Comparison of ENCODE assay signal across 8 mouse cellular contexts in genomic region chr6:83349274-83349958, GRCm38 (mm10). TPM values are rescaled to one million over a fixed set of nuclear protein-coding genes. Genes with fewer than 3 reads are reported as not detected.
DNase-seq lines count a peak whose midpoint lies in the region; ATAC-seq and TF ChIP-seq lines count a peak whose summit lies in the region.

No protein-coding gene starts in this region.

- peak; percentile 24; the same call in 1 of the 2 replicates for ATAC-seq in G1E (ENCODE audit: extremely low read depth, insufficient number of reproducible peaks, low FRiP score, poor library complexity, severe bottlenecking)
- peak; percentile 96 for ATAC-seq in forebrain, embryonic 16.5 days
- peak; percentile 97 for ATAC-seq in neural tube, embryonic 15.5 days (ENCODE audit: low FRiP score)

- H3K4me3 ChIP-seq in G1E (ENCODE audit: low read depth, low read length) = peak overlapping the region; percentile 82
- H3K4me3 ChIP-seq in forebrain, embryonic 16.5 days (replicated peaks; ENCODE audit: low read length) = peak overlapping the region; percentile 91
- peak overlapping the region; percentile 95 for H3K4me3 ChIP-seq in layer of hippocampus, adult 2 months
- peak overlapping the region; percentile 84 for H3K4me3 ChIP-seq in lung, adult 2 months (replicated peaks; ENCODE audit: extremely low read depth, low read depth, low read length)
- H3K4me3 ChIP-seq in neural tube, embryonic 15.5 days (replicated peaks) = peak overlapping the region; percentile 92

- no peaks in the 10 kb centered on the region for H3K27me3 ChIP-seq in G1E (ENCODE audit: insufficient read depth, low read length)
- H3K27me3 ChIP-seq in forebrain, embryonic 16.5 days (replicated peaks; ENCODE audit: control insufficient read depth, insufficient read depth, low read length) = no peaks in the 10 kb centered on the region
- no peaks in the 10 kb centered on the region for H3K27me3 ChIP-seq in neural tube, embryonic 15.5 days (replicated peaks)

- peaks cover 59% of the 10 kb centered on the region for H3K36me3 ChIP-seq in G1E (replicated peaks)
- H3K36me3 ChIP-seq in forebrain, embryonic 16.5 days (ENCODE audit: control insufficient read depth, insufficient read depth) = peaks cover 3% of the 10 kb centered on the region; the same call in 1 of the 2 replicates
- H3K36me3 ChIP-seq in neural tube, embryonic 15.5 days = peaks cover 17% of the 10 kb centered on the region

- peak overlapping the region; percentile 87 for H3K4me2 ChIP-seq in forebrain, embryonic 16.5 days (ENCODE audit: low read length)
- H3K4me2 ChIP-seq in neural tube, embryonic 15.5 days = peak overlapping the region; percentile 78

- no peaks in the 10 kb centered on the region for H3K9me3 ChIP-seq in G1E (replicated peaks)
- H3K9me3 ChIP-seq in forebrain, embryonic 16.5 days (ENCODE audit: control insufficient read depth, low read length) = no peaks in the 10 kb centered on the region
- H3K9me3 ChIP-seq in neural tube, embryonic 15.5 days (replicated peaks) = no peaks in the 10 kb centered on the region

- intact Hi-C loops in heart, postnatal 36 days (cut with DNase I) = no loop called here

- under 1% methylated on average over 50 of the region's 53 CpGs for WGBS in forebrain, embryonic 16.5 days
- 1% methylated on average over 52 of the region's 53 CpGs for WGBS in lung, adult 2 months
- under 1% methylated on average over 53 of the region's 53 CpGs for WGBS in neural tube, embryonic 15.5 days

- DNase-seq in G1E (ENCODE audit: low spot score) = peak; percentile 91
- peak; percentile 91 to 98 for DNase-seq in cerebellum, adult 18-20 months
- peak; percentile 91 to 96 for DNase-seq in heart, postnatal 36 days
- DNase-seq in layer of hippocampus, adult 2 months (ENCODE audit: low spot score in 2 of 2) = peak; percentile 79 to 91
- peak; percentile 94 for DNase-seq in lung, adult 2 months
- peak; percentile 87 for DNase-seq in testis, postnatal 14 days (ENCODE audit: low spot score)

- H3K9ac ChIP-seq in forebrain, embryonic 16.5 days (replicated peaks; ENCODE audit: low read depth, low read length) = peak overlapping the region; percentile 98
- H3K9ac ChIP-seq in neural tube, embryonic 15.5 days (replicated peaks) = peak overlapping the region; percentile 97

- peak overlapping the region; percentile 18; the same call in 1 of the 2 replicates for H3K27ac ChIP-seq in forebrain, embryonic 16.5 days (ENCODE audit: low read length)
- peak overlapping the region; percentile 95 for H3K27ac ChIP-seq in layer of hippocampus, adult 2 months
- peak overlapping the region; percentile 70 for H3K27ac ChIP-seq in neural tube, embryonic 15.5 days (replicated peaks)

- peak; percentile 42; the same call in 1 of the 2 replicates for TF ChIP-seq POLR2A in lung, adult 2 months (IDR thresholded peaks at IDR 0.05; ENCODE audit: borderline replicate concordance, extremely low read depth, low read depth, low read length)

- peak; percentile 76; the same call in 1 of the 2 replicates for TF ChIP-seq CTCF in G1E (IDR thresholded peaks at IDR 0.05; ENCODE audit: low read depth, low read length)
- peak; percentile 90 for TF ChIP-seq CTCF in layer of hippocampus, adult 2 months (conservative IDR thresholded peaks at IDR 0.05)
- peak; percentile 49 for TF ChIP-seq CTCF in lung, adult 2 months (IDR thresholded peaks at IDR 0.05; ENCODE audit: insufficient read depth, low read length)

- H3K4me1 ChIP-seq in G1E (ENCODE audit: insufficient read depth, low read depth, low read length) = peaks cover 65% of the 10 kb centered on the region
- H3K4me1 ChIP-seq in forebrain, embryonic 16.5 days (replicated peaks; ENCODE audit: control insufficient read depth, insufficient read depth, low read length) = peaks cover 12% of the 10 kb centered on the region
- peaks cover 4% of the 10 kb centered on the region; the same call in 1 of the 2 replicates for H3K4me1 ChIP-seq in lung, adult 2 months (ENCODE audit: control insufficient read depth, insufficient read depth, low read length)
- H3K4me1 ChIP-seq in neural tube, embryonic 15.5 days = peaks cover 28% of the 10 kb centered on the region

RNA-seq across cellular contexts. Expression of gene Bola3, which starts 0.5 kb away (rescaled TPM):
- 191 and 283 TPM in 2 replicates for total RNA-seq in G1E (2014; fragmentation: Nextera tagmentation)
- 109 and 131 TPM in 2 replicates for total RNA-seq in G1E (2017)
- polyA plus RNA-seq in G1E (2012) = 60.2 and 60.6 TPM in 2 replicates
- 48.2 and 49.3 TPM in 2 replicates for polyA plus RNA-seq in forebrain, embryonic 16.5 days (2015; fragmentation: Nextera tagmentation; extraction: Ambion mirVana)
- total RNA-seq in heart, postnatal 36 days (2021) = 100 to 1,000 TPM; 329 to 387 TPM
- total RNA-seq in layer of hippocampus, adult 2 months (2021) = 10 to 100 TPM; 46.0 to 49.4 TPM
- 7.5 and 12.5 TPM in 2 replicates for polyA plus RNA-seq in lung, adult 2 months (2012; rRNA removed)
- 60.1 and 73.0 TPM in 2 replicates for polyA plus RNA-seq in neural tube, embryonic 15.5 days (2015; fragmentation: Nextera tagmentation; extraction: Ambion mirVana)

RNA-seq across cellular contexts. Expression of gene Mob1a, which starts 23.6 kb away (rescaled TPM):
- total RNA-seq in G1E (2014; fragmentation: Nextera tagmentation) (111 and 119 TPM in 2 replicates), G1E (2017) (236 and 238 TPM in 2 replicates)
- 142 and 156 TPM in 2 replicates for polyA plus RNA-seq in G1E (2012)
- 30.2 and 36.6 TPM in 2 replicates for polyA plus RNA-seq in forebrain, embryonic 16.5 days (2015; fragmentation: Nextera tagmentation; extraction: Ambion mirVana)
- 10 to 100 TPM; 22.9 to 24.9 TPM for total RNA-seq in heart, postnatal 36 days (2021)
- total RNA-seq in layer of hippocampus, adult 2 months (2021) = 10 to 100 TPM; 16.2 to 22.2 TPM
- 39.1 and 41.3 TPM in 2 replicates for polyA plus RNA-seq in lung, adult 2 months (2012; rRNA removed)
- polyA plus RNA-seq in neural tube, embryonic 15.5 days (2015; fragmentation: Nextera tagmentation; extraction: Ambion mirVana) = 20.2 and 31.3 TPM in 2 replicates

RNA-seq across cellular contexts. Expression of gene Mthfd2, which starts 23.7 kb away (rescaled TPM):
- 36.6 and 37.9 TPM in 2 replicates for total RNA-seq in G1E (2014; fragmentation: Nextera tagmentation)
- total RNA-seq in G1E (2017) = 26.2 and 31.5 TPM in 2 replicates
- polyA plus RNA-seq in G1E (2012) = 35.8 and 39.8 TPM in 2 replicates
- 22.3 and 28.6 TPM in 2 replicates for polyA plus RNA-seq in forebrain, embryonic 16.5 days (2015; fragmentation: Nextera tagmentation; extraction: Ambion mirVana)
- 1 to 10 TPM; 2.2 to 3.0 TPM for total RNA-seq in heart, postnatal 36 days (2021)
- 1 to 10 TPM; 5.8 to 7.1 TPM for total RNA-seq in layer of hippocampus, adult 2 months (2021)
- polyA plus RNA-seq in lung, adult 2 months (2012; rRNA removed) = 1.3 and 2.6 TPM in 2 replicates
- 30.9 and 34.7 TPM in 2 replicates for polyA plus RNA-seq in neural tube, embryonic 15.5 days (2015; fragmentation: Nextera tagmentation; extraction: Ambion mirVana)

Comparison
In these comparisons a context has a peak if more than half of its experiments do, and no peak if none do; other contexts are left out.
1. Peak in every context shown above with its lines: DNase-seq, ATAC-seq, H3K4me3 ChIP-seq and H3K27ac ChIP-seq.
2. ATAC-seq: peak in every context shown above with its lines; median percentile 97 in neural tube, embryonic 15.5 days; 96 in forebrain, embryonic 16.5 days; 24 in G1E.
3. H3K27ac ChIP-seq: peak in every context shown above with its lines; median percentile 95 in layer of hippocampus, adult 2 months; 70 in neural tube, embryonic 15.5 days; 18 in forebrain, embryonic 16.5 days.